Mouse (Mus musculus) urinary bladder, postnatal 10 days (tissue): ENCODE data around the gene Mfsd4b1.
A peak's percentile ranks its signal among the peaks of the same experiment; 100 is the strongest.

ENCODE experiments used
- DNase-seq: peaks from one replicate; pipeline ENCODE4 v3.0.0; 2022; ENCODE audit warnings: low spot score

Mfsd4b1 gene

DNA sequence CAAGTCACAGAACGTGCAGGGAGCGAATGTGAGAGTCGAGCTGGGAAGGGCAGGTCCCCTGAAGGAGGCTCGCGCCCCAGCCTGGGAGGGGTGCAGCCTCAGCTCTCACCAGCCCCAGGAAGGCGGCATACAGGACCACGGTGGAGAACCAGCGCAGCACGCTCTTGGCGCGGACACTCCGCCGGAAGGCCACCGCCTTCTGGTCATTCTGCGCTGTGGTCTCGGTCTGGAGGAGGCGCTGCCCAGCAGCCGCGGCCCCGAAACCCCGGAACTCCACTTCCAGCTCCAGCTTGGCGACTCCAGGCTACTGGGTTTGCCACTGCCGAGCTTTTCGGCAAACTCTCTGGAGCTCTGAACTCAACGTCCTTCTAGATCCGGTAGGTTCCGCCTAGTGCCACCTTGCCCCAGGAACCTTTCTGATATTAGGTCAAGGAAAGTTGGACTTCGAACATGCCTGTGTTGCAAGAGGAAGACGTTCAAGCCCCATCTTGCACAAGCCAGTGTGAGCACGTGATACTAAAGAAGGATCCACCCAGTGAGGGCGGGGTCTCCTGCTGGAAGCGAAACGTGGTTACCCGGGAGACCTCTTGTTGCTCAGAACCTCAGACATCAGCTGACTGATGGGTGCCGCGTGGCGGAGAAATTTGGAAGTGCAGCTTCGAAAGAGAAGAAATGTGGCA is 65.2 kb downstream of the Mfsd4b1 start, which contains the start of gene Mfsd4b3:
TSS of gene Mfsd4b3 (minus strand) at position 393 of the 680 bp plus-strand sequence.
- peak; percentile 80 for DNase-seq

DNA sequence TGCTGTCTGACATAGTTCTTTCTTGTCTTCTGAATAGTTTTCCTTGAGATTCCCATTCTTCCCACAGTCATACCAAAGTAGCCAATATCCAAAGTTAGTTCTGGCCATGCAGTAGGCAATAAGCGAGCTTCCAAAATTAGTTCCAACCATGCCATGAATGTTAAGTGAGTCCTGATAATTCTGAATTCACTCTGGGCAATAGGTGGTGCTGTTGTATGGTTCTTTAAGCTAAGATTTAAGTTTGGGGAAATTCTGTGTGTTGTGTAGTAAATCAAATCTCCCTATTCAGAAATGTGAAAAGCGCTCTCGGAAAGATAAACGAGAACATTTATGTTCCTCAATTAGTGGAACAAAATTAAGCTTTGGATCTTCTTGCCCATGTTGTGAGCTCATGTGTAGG is 66.8 kb downstream of the Mfsd4b1 start:
- DNase-seq = no peak

DNA sequence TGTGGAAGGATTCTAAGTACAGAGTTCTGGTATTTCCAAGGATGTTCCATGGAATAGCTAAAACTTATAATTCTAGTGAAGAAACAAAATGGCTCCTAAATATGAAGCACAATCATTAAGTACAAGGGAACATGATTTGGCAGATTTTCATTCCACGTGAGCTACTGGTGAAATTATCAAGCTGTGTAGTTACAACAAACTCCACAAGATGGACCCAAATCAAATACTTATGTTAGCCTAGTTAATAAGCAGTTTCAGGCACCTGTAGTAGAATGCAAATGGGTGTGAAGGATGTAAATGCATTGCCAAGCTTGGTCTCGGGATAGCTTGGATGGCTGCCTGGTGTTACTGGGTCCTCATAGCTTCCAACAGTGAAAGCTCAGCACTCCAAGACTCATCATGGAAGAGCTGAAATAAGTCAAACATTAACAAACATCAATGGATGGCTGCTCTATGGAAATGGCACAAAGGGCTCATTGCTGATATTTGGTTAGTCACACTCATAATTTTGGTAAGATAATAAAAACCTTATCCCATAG is 68.7 kb downstream of the Mfsd4b1 start:
- no peak for DNase-seq

DNA sequence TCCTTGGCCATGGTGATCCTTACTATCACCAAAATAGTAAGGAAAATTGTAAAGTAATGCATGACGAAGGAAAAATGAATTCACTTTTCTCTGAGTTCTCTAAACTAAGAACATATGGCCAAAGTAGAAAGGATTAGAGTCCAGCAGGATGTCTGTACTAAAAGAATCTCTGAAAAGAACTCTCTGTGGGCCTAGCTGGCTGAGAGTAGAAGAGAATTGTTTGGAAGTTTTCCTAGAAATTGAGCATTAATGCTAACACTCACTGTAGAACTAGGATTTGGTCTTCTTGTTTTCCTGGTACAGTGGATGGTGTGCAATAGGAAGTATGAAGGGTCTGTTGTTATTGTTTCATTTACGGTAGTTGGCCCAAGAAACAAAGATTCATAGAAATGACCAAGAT is 69.9 kb downstream of the Mfsd4b1 start:
- no peak for DNase-seq
